Mouse (Mus musculus): ENCODE data around the gene Dph2. TPM values are rescaled to one million over a fixed set of nuclear protein-coding genes. Genes with fewer than 3 reads are reported as not detected.
A peak's percentile ranks its signal among the peaks of the same experiment; 100 is the strongest.

Gene Dph2
- polyA plus RNA-seq, 1 experiment from 2014 or later, result 19.2 TPM

DNA sequence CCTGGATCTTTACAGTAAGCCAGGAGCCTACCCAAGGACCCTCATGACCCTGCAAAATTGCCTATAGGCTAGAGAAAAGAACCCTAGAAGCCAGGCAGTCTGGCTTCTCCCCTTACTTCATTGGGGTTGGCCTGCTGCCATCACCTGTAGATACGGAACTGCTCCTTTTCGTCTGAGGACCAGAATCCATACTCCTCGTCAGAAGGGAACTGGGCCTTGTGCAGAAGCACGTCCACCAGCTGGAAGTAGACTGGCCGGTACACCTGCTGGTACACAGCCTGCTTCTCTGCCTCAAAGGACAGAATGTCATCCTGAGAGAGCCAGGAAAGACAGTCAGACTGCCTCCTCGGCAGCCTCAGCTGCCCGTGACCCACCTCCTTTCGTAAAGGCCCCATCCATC is 12.9 kb upstream of the Dph2 start:
- H3K9ac ChIP-seq (replicated peaks; ENCODE audit: low read depth, low read length), result no peak overlapping the region
- no peaks in the 10 kb centered on the region for H3K27me3 ChIP-seq (ENCODE audit: control insufficient read depth, insufficient read depth, low read length)
- H3K4me2 ChIP-seq (replicated peaks; ENCODE audit: low read depth, low read length), result no peak overlapping the region
- peaks cover 49% of the 10 kb centered on the region for H3K36me3 ChIP-seq (ENCODE audit: control insufficient read depth, insufficient read depth, low read length)
- no peak for ATAC-seq (ENCODE audit: insufficient number of reproducible peaks, insufficient read depth, low FRiP score, low read depth)
- H3K9me3 ChIP-seq (ENCODE audit: control insufficient read depth, low read depth, low read length), result no peaks in the 10 kb centered on the region
- no peak overlapping the region for H3K27ac ChIP-seq (ENCODE audit: low read length)
- no peak overlapping the region for H3K4me3 ChIP-seq (ENCODE audit: low read depth, low read length)
- 91% methylated on average over 8 of the region's 8 CpGs for WGBS
- H3K4me1 ChIP-seq (ENCODE audit: control insufficient read depth, insufficient read depth, low read length), result no peaks in the 10 kb centered on the region

DNA sequence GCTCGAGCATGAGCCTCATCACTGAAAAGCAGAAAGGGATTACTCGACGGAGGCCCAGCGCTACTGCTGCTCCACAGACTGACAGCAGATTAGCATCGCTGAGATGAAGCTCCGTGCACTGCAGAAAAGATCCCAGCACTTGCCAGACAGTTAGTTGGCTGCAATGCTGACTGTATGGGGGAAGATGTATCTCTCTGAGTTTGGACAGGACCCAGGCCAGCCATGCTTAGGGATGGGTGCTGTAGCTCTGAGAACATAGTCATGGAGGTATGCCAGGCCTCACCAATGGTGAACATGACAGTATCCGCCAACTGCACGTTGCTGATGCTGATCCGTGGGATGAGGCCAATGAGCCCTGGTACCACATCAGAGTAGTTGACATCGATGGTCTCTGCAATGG is 12.3 kb upstream of the Dph2 start:
- H3K27ac ChIP-seq (ENCODE audit: low read length), result no peak overlapping the region
- no peak overlapping the region for H3K4me2 ChIP-seq (replicated peaks; ENCODE audit: low read depth, low read length)
- WGBS, result 86% methylated on average over 10 of the region's 10 CpGs
- H3K36me3 ChIP-seq (ENCODE audit: control insufficient read depth, insufficient read depth, low read length), result peaks cover 55% of the 10 kb centered on the region
- H3K9me3 ChIP-seq (ENCODE audit: control insufficient read depth, low read depth, low read length), result no peaks in the 10 kb centered on the region
- no peak for ATAC-seq (ENCODE audit: insufficient number of reproducible peaks, insufficient read depth, low FRiP score, low read depth)
- no peak overlapping the region for H3K4me3 ChIP-seq (ENCODE audit: low read depth, low read length)
- H3K4me1 ChIP-seq (ENCODE audit: control insufficient read depth, insufficient read depth, low read length), result no peaks in the 10 kb centered on the region
- no peaks in the 10 kb centered on the region for H3K27me3 ChIP-seq (ENCODE audit: control insufficient read depth, insufficient read depth, low read length)
- H3K9ac ChIP-seq (replicated peaks; ENCODE audit: low read depth, low read length), result no peak overlapping the region

DNA sequence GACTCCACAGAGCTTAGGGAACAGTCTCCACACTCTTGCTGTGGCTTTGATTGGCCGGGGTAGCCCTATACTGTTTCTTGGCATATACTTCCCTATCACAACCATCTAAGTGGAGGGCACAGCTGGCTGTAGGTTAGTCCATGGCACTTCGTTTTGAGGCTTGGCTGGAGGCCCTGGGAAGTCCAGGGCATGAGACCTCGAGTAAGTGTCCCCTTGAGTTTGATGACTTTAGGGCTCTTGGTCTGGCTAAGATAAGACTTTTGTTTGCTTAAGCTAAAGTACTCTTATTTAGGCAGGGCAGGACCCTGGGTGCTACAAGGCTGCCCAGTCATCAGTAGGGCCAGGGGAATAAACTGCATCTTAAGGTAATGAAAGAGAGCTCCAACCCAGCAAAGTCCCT is 6.3 kb upstream of the Dph2 start:
- H3K9me3 ChIP-seq (ENCODE audit: control insufficient read depth, low read depth, low read length), result no peaks in the 10 kb centered on the region
- 70% methylated on average over 3 of the region's 3 CpGs for WGBS
- H3K4me2 ChIP-seq (replicated peaks; ENCODE audit: low read depth, low read length), result no peak overlapping the region
- no peaks in the 10 kb centered on the region for H3K4me1 ChIP-seq (ENCODE audit: control insufficient read depth, insufficient read depth, low read length)
- no peak overlapping the region for H3K4me3 ChIP-seq (ENCODE audit: low read depth, low read length)
- no peaks in the 10 kb centered on the region for H3K27me3 ChIP-seq (ENCODE audit: control insufficient read depth, insufficient read depth, low read length)
- no peak overlapping the region for H3K9ac ChIP-seq (replicated peaks; ENCODE audit: low read depth, low read length)
- H3K27ac ChIP-seq (ENCODE audit: low read length), result no peak overlapping the region
- ATAC-seq (ENCODE audit: insufficient number of reproducible peaks, insufficient read depth, low FRiP score, low read depth), result no peak
- peaks cover 68% of the 10 kb centered on the region for H3K36me3 ChIP-seq (ENCODE audit: control insufficient read depth, insufficient read depth, low read length)

DNA sequence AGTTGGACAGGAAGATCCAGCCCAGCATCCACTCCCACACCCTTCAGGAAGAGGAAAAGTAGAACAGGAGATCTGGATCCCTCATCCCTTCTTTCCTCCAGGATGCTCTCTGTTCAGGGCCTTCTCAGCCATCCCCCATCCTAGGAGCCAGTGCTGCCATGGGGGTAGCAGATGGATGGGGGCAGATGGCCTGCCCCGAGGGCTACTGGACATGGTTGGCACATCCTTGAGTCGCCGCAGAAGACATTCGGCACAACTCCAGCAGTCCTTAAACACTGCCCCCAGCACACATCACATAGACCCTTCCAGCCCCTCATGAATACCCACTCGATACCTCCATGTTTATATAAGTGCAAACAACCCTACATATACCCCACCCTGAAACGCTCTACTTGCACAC is 4.2 kb upstream of the Dph2 start:
- no peak overlapping the region for H3K4me2 ChIP-seq (replicated peaks; ENCODE audit: low read depth, low read length)
- no peak overlapping the region for H3K9ac ChIP-seq (replicated peaks; ENCODE audit: low read depth, low read length)
- H3K27ac ChIP-seq (ENCODE audit: low read length), result no peak overlapping the region
- WGBS, result 95% methylated on average over 6 of the region's 6 CpGs
- H3K27me3 ChIP-seq (ENCODE audit: control insufficient read depth, insufficient read depth, low read length), result no peaks in the 10 kb centered on the region
- ATAC-seq (ENCODE audit: insufficient number of reproducible peaks, insufficient read depth, low FRiP score, low read depth), result no peak
- 0 out of 2 replicates have a peak, but pooled peaks cover 3% of the 10 kb centered on the region for H3K4me1 ChIP-seq (ENCODE audit: control insufficient read depth, insufficient read depth, low read length)
- H3K4me3 ChIP-seq (ENCODE audit: low read depth, low read length), result no peak overlapping the region
- peaks cover 52% of the 10 kb centered on the region for H3K36me3 ChIP-seq (ENCODE audit: control insufficient read depth, insufficient read depth, low read length)
- H3K9me3 ChIP-seq (ENCODE audit: control insufficient read depth, low read depth, low read length), result no peaks in the 10 kb centered on the region

DNA sequence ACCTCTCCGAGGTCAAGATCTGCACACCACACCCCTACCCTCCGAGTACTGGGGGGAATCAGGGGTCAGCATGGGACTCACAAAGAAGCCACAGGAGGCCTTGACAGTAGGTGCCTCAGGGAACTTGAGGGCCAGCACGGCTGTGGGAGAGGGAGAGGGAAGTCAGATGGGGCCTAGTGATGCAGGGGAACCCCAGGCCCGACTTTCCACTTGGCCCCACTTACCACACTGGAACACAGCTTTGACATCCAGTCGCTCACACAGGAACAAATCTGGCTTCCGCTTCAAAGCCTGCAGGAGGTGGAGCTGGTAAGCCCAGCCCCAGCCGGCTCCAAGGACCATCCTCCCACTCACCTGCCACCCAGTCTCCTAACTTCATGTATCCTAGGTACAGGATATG is 3.5 kb upstream of the Dph2 start:
- Histone ChIP-seq H3K4me1 (ENCODE audit: control insufficient read depth, insufficient read depth, low read length) (0 out of 2 replicates have a peak, but pooled peaks cover 7% of the 10 kb centered on the region), H3K4me3 (ENCODE audit: low read depth, low read length) (no peak overlapping the region), H3K27ac (ENCODE audit: low read length) (no peak overlapping the region), H3K4me2 (replicated peaks; ENCODE audit: low read depth, low read length) (no peak overlapping the region), H3K9me3 (ENCODE audit: control insufficient read depth, low read depth, low read length) (no peaks in the 10 kb centered on the region), H3K36me3 (ENCODE audit: control insufficient read depth, insufficient read depth, low read length) (peaks cover 45% of the 10 kb centered on the region), H3K27me3 (ENCODE audit: control insufficient read depth, insufficient read depth, low read length) (no peaks in the 10 kb centered on the region), H3K9ac (replicated peaks; ENCODE audit: low read depth, low read length) (no peak overlapping the region)
- ATAC-seq (ENCODE audit: insufficient number of reproducible peaks, insufficient read depth, low FRiP score, low read depth), result no peak
- 85% methylated on average over 7 of the region's 7 CpGs for WGBS

DNA sequence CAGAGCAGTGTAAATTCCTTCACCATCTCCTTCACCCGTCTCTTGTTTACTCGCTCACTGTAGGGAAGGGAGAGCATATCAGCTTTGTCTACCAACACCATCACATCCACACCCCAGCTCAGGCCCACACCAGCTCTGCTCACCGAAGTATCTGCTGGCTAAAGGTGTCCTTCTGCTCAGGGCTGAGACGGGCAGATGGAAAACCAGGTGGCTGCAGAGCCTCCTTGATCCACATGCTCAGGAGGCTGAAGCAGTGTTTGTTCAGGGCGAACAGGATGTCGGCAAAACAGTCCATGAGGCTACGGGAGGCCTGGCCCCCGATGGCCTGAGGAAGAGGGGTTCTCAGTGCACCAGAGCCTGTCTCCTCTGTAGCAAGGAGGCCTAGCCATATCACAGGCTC is 2.8 kb upstream of the Dph2 start:
- no peak overlapping the region for H3K27ac ChIP-seq (ENCODE audit: low read length)
- peaks cover 37% of the 10 kb centered on the region for H3K36me3 ChIP-seq (ENCODE audit: control insufficient read depth, insufficient read depth, low read length)
- H3K9me3 ChIP-seq (ENCODE audit: control insufficient read depth, low read depth, low read length), result no peaks in the 10 kb centered on the region
- H3K4me1 ChIP-seq (ENCODE audit: control insufficient read depth, insufficient read depth, low read length), result 0 out of 2 replicates have a peak, but pooled peaks cover 7% of the 10 kb centered on the region
- WGBS, result 82% methylated on average over 8 of the region's 8 CpGs
- no peak overlapping the region for H3K4me2 ChIP-seq (replicated peaks; ENCODE audit: low read depth, low read length)
- H3K4me3 ChIP-seq (ENCODE audit: low read depth, low read length), result no peak overlapping the region
- H3K27me3 ChIP-seq (ENCODE audit: control insufficient read depth, insufficient read depth, low read length), result no peaks in the 10 kb centered on the region
- no peak for ATAC-seq (ENCODE audit: insufficient number of reproducible peaks, insufficient read depth, low FRiP score, low read depth)
- no peak overlapping the region for H3K9ac ChIP-seq (replicated peaks; ENCODE audit: low read depth, low read length)

DNA sequence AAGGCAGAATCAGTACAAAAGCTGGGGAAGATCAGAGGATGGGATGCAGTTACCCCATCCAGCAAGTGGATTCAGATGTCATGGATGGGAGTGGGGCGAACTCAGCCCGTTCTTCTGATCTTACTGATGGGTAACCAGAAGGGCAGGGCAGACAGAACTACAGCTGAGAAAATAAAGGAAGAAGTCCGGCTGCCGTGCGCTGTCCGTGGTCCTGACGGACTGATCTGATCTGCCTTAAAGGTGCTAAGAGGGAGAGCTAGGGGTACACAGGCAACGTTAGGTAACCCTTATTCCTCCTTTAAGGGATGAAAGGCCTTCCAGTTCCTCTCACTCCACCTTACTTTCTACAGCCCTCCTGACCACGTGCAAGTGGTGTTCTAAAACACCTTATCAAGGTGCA is 1.5 kb upstream of the Dph2 start:
- 16% methylated on average over 9 of the region's 9 CpGs for WGBS
- Histone ChIP-seq H3K9ac (replicated peaks; ENCODE audit: low read depth, low read length) (no peak overlapping the region), H3K27me3 (ENCODE audit: control insufficient read depth, insufficient read depth, low read length) (no peaks in the 10 kb centered on the region), H3K4me3 (ENCODE audit: low read depth, low read length) (no peak overlapping the region), H3K4me2 (replicated peaks; ENCODE audit: low read depth, low read length) (no peak overlapping the region), H3K9me3 (ENCODE audit: control insufficient read depth, low read depth, low read length) (no peaks in the 10 kb centered on the region), H3K27ac (ENCODE audit: low read length) (no peak overlapping the region), H3K4me1 (ENCODE audit: control insufficient read depth, insufficient read depth, low read length) (0 out of 2 replicates have a peak, but pooled peaks cover 7% of the 10 kb centered on the region), H3K36me3 (ENCODE audit: control insufficient read depth, insufficient read depth, low read length) (peaks cover 25% of the 10 kb centered on the region)
- ATAC-seq (ENCODE audit: insufficient number of reproducible peaks, insufficient read depth, low FRiP score, low read depth), result no peak

DNA sequence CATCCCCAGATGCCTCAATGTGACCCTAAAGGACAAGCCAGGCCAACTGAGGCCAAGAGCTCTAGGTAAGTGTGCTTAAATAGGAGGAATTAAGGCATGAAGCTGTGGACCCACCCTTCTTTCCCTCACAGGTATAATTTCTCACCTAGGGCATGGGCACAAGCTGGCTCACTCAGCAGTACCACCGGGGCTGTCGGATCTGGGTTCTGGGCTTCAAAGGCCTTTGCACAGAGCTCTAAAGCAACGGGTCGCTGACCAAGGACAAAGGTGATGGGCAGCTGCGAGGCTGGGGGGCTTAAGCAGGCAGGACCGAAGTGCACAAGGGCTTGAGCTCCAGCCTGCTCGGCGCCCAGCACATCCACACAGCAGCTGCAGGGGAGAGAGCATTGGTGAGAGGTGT is 1.1 kb downstream of the Dph2 start:
- Histone ChIP-seq H3K27me3 (ENCODE audit: control insufficient read depth, insufficient read depth, low read length) (no peaks in the 10 kb centered on the region), H3K9me3 (ENCODE audit: control insufficient read depth, low read depth, low read length) (no peaks in the 10 kb centered on the region), H3K36me3 (ENCODE audit: control insufficient read depth, insufficient read depth, low read length) (peaks cover 13% of the 10 kb centered on the region), H3K27ac (ENCODE audit: low read length) (no peak overlapping the region), H3K4me3 (ENCODE audit: low read depth, low read length) (peak overlapping the region; percentile 76; the same call in 1 of the 2 replicates), H3K4me2 (replicated peaks; ENCODE audit: low read depth, low read length) (peak overlapping the region; percentile 88; the same call in 1 of the 2 replicates), H3K4me1 (ENCODE audit: control insufficient read depth, insufficient read depth, low read length) (peaks cover 11% of the 10 kb centered on the region; the same call in 1 of the 2 replicates), H3K9ac (replicated peaks; ENCODE audit: low read depth, low read length) (no peak overlapping the region)
- WGBS, result 91% methylated on average over 8 of the region's 8 CpGs
- ATAC-seq (ENCODE audit: insufficient number of reproducible peaks, insufficient read depth, low FRiP score, low read depth), result no peak

DNA sequence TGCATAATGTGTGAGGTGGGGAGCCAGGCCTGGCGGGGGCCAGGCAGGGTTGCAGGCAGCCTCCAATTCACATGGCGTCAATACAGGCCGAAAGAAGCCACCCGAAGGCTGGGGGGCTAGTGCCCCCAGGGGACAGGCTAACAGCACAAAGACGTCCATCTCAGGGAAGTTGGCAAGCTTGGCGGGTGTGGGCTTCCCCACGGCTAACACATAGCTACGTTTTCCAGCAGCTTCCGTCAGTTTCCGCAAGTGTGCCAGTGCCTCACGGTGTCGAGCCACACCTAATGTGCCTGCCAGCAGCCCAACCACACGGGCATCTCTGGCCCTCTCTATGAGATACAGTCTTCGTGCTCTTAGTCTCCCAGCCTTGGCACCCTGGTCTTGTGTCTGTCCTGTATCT is 1.8 kb downstream of the Dph2 start:
- no peak overlapping the region for H3K4me2 ChIP-seq (replicated peaks; ENCODE audit: low read depth, low read length)
- peaks cover 11% of the 10 kb centered on the region; the same call in 1 of the 2 replicates for H3K4me1 ChIP-seq (ENCODE audit: control insufficient read depth, insufficient read depth, low read length)
- no peak for ATAC-seq (ENCODE audit: insufficient number of reproducible peaks, insufficient read depth, low FRiP score, low read depth)
- H3K27me3 ChIP-seq (ENCODE audit: control insufficient read depth, insufficient read depth, low read length), result no peaks in the 10 kb centered on the region
- H3K9ac ChIP-seq (replicated peaks; ENCODE audit: low read depth, low read length), result no peak overlapping the region
- H3K9me3 ChIP-seq (ENCODE audit: control insufficient read depth, low read depth, low read length), result no peaks in the 10 kb centered on the region
- H3K27ac ChIP-seq (ENCODE audit: low read length), result no peak overlapping the region
- WGBS, result 94% methylated on average over 14 of the region's 14 CpGs
- H3K4me3 ChIP-seq (ENCODE audit: low read depth, low read length), result no peak overlapping the region
- H3K36me3 ChIP-seq (ENCODE audit: control insufficient read depth, insufficient read depth, low read length), result peaks cover 16% of the 10 kb centered on the region
